Mouse (Mus musculus) G1E (cell line): Measurements from ENCODE around the gene Rbbp4. TPM values are rescaled to one million over a fixed set of nuclear protein-coding genes. Genes with fewer than 3 reads are reported as not detected.

Source experiments
- ATAC-seq: 2 replicates; pipeline ENCODE4 v1.8.0; 2016; ENCODE audit warnings: mild to moderate bottlenecking; ENCODE audit not compliant: insufficient number of reproducible peaks, poor library complexity, low FRiP score, severe bottlenecking; ENCODE audit errors: extremely low read depth
- DNase-seq: peaks from one replicate; pipeline ENCODE4 v3.0.0; 2012; ENCODE audit warnings: low spot score
- H3K27me3 ChIP-seq: 2 replicates; pipeline ENCODE4 v1.6.1; 2012; ENCODE audit warnings: mild to moderate bottlenecking, low read length, inconsistent platforms; ENCODE audit not compliant: insufficient read depth
- H3K36me3 ChIP-seq: replicated peaks from 2 replicates; pipeline ENCODE3; 2012; ENCODE audit warnings: mild to moderate bottlenecking, inconsistent platforms
- H3K4me1 ChIP-seq: 2 replicates; pipeline ENCODE4 v1.6.1; 2012; ENCODE audit warnings: low read depth, low read length, inconsistent platforms, mixed read lengths; ENCODE audit not compliant: insufficient read depth
- H3K4me3 ChIP-seq: 2 replicates; pipeline ENCODE4 v1.5.1; 2012; ENCODE audit warnings: low read depth, mild to moderate bottlenecking, inconsistent platforms, low read length, moderate library complexity, mixed read lengths
- H3K9me3 ChIP-seq: replicated peaks from 2 replicates; pipeline ENCODE4 v1.6.1; 2012; ENCODE audit warnings: inconsistent platforms
- CTCF ChIP-seq: IDR thresholded peaks from 2 replicates; pipeline ENCODE4 v1.5.1; 2012; ENCODE audit warnings: low read depth, low read length, inconsistent platforms, mixed read lengths
- GATA1 ChIP-seq: IDR thresholded peaks from 2 replicates; pipeline ENCODE4 v1.6.1; 2012; ENCODE audit warnings: borderline replicate concordance, low read length, inconsistent platforms, mixed read lengths
- GATA2 ChIP-seq: IDR thresholded peaks from 2 replicates; pipeline ENCODE4 v1.6.1; 2012; ENCODE audit warnings: low read depth, low read length, inconsistent platforms, borderline replicate concordance
- POLR2AphosphoS5 ChIP-seq: IDR thresholded peaks from 2 replicates; pipeline ENCODE4 v1.6.1; 2012; ENCODE audit warnings: low read depth, low read length, inconsistent platforms; ENCODE audit not compliant: insufficient replicate concordance
- TAL1 ChIP-seq: conservative IDR thresholded peaks from 2 replicates; pipeline ENCODE4 v1.6.1; 2012; ENCODE audit warnings: low read depth, low read length, inconsistent platforms, mixed read lengths
- polyA plus RNA-seq: library from polyadenylated mRNA; stranded (reverse); fragments of >175 nt; gene quantifications from 2 replicates; pipeline ENCODE4 v1.2.3, GENCODE M21; 2012
- total RNA-seq, 2 experiments: library from RNA; stranded (forward) in 1 of 2; stranded (reverse) in 1 of 2; fragments of 200-1000 nt in 1 of 2; fragments of >200 nt in 1 of 2; fragmentation: Nextera tagmentation in 1 of 2; gene quantifications; 2 replicates each; pipeline ENCODE4 v1.2.3; 2014 to 2017

Rbbp4 gene
- total and polyA plus RNA-seq, 3 experiments = 74.1 to 223 (median 127) TPM

DNA sequence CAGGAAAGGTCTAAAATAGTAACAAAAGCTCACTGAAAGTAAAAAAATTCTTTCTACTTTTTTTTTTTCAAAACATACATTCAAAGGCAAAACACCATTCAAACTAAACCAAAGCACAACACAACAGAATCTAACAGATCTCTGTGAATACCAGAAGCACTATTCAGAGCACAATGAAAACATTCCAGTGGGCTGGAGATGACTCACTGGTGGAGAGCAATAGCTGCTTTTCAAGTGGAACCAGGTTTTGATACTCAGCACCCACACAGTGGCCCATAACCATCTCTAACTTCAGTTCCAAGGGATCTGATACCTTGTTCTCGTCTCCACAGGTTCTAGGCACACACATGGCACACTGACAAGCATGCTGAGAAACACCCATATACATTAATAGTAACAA, 10.4 kb downstream of the Rbbp4 start:
- Histone ChIP-seq H3K4me1 (peaks cover 20% of the 10 kb centered on the region; the same call in 1 of the 2 replicates), H3K4me3 (no peak overlapping the region), H3K9me3 (no peaks in the 10 kb centered on the region), H3K36me3 (peaks cover 88% of the 10 kb centered on the region), H3K27me3 (no peaks in the 10 kb centered on the region)
- DNase-seq (no peak), ATAC-seq (no peak)
- TF ChIP-seq GATA1 (no peak), TAL1 (no peak), POLR2AphosphoS5 (no peak), GATA2 (no peak), CTCF (no peak)

DNA sequence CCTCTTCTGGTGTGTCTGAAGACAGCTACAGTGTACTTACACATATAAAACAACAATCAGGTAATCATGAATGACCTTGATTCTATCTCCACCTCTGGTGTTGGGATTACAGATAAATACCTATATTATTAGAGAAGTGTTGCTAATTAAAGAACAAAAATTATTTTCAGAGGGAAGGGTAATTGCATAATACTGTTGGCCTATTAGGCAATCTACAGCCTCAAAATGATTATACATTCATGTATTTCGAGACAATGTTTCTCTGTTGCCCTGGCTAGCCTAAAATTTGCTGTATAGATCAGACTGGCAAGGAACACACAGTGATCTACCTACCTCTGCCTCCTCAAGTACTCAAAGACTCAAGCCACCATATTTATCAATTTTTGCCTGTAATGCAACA, 11.7 kb downstream of the Rbbp4 start:
- Histone ChIP-seq H3K9me3 (no peaks in the 10 kb centered on the region), H3K4me3 (no peak overlapping the region), H3K4me1 (peaks cover 19% of the 10 kb centered on the region; the same call in 1 of the 2 replicates), H3K27me3 (no peaks in the 10 kb centered on the region), H3K36me3 (peaks cover 89% of the 10 kb centered on the region)
- TF ChIP-seq GATA2 = no peak
- no peak for TF ChIP-seq TAL1
- no peak for TF ChIP-seq POLR2AphosphoS5
- no peak for TF ChIP-seq GATA1
- no peak for TF ChIP-seq CTCF
- DNase-seq = no peak
- ATAC-seq = no peak

DNA sequence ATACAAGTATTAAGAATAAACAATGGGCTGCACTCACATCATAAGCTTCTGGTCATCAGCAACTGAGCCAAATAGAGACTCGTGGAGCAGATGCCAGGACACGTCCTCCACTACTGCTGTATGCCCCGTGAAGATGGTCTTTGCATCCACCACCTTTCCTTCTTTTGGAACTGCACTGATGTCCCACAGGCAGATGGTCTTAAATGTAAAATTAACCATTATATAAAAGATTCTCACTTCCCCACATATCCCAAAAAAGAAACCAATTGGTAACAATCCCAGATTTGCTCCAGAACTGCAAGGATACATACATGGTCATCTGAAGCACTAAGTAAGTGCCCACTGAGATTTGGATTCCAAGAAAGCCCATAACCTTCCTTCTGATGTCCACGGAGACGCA, 13.1 kb downstream of the Rbbp4 start:
- Histone ChIP-seq H3K9me3 (no peaks in the 10 kb centered on the region), H3K4me1 (peaks cover 12% of the 10 kb centered on the region; the same call in 1 of the 2 replicates), H3K4me3 (no peak overlapping the region), H3K36me3 (peaks cover 89% of the 10 kb centered on the region), H3K27me3 (no peaks in the 10 kb centered on the region)
- ATAC-seq = no peak
- DNase-seq = no peak
- no peak for TF ChIP-seq POLR2AphosphoS5
- TF ChIP-seq GATA1 = no peak
- TF ChIP-seq CTCF = no peak
- TF ChIP-seq GATA2 = no peak
- no peak for TF ChIP-seq TAL1

DNA sequence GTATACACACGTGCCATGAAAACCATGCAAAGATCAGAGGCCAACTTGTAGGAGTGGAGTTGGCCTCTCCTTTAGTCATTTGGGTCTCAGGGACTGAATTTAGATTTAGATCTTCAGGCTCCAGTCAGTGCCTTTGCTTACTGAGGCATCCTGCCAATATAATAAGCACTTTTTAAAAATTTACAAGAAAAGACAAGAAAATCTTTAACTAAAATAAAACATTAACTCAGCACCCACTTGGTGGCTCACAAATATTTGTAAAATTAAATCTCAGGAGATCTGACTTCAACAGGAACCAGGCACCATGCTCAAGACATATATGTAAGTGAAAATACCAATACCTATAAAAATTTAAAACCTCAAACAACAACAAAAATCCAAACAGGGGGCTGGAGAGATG, 14.3 kb downstream of the Rbbp4 start:
- ATAC-seq = no peak
- peaks cover 88% of the 10 kb centered on the region for H3K36me3 ChIP-seq

DNA sequence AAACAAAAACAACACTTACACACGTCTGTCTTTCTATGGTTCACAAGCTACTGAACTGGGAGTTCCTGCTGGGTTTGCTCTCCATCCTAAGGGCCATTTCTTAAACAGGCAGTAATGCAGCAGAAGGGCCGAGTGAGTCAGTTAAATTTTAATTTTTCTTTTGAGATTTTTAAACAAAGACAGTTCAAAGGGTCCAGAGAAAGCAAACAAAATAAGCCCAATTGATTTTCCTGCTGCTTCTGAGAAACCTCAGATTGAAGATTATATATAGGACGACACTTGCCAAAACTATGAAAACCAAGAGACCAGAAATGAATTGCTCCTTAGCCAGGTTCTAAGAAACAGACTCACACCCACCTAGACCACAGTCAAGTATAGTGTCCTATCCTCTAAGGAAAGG, 21.3 kb downstream of the Rbbp4 start:
- ATAC-seq (no peak), DNase-seq (no peak)
- peaks cover 88% of the 10 kb centered on the region for H3K36me3 ChIP-seq
- H3K27me3 ChIP-seq = no peaks in the 10 kb centered on the region
- TF ChIP-seq CTCF = no peak
- no peaks in the 10 kb centered on the region for H3K9me3 ChIP-seq
- peaks cover 6% of the 10 kb centered on the region; the same call in 1 of the 2 replicates for H3K4me1 ChIP-seq
- H3K4me3 ChIP-seq = no peak overlapping the region

More for the DNA sequence above, 14.3 kb downstream of the Rbbp4 start:
- no peak for DNase-seq
- peaks cover 7% of the 10 kb centered on the region; the same call in 1 of the 2 replicates for H3K4me1 ChIP-seq
- H3K4me3 ChIP-seq = no peak overlapping the region
- no peaks in the 10 kb centered on the region for H3K27me3 ChIP-seq
- TF ChIP-seq POLR2AphosphoS5 = no peak
- TF ChIP-seq TAL1 = no peak
- TF ChIP-seq CTCF = no peak
- no peak for TF ChIP-seq GATA2
- no peak for TF ChIP-seq GATA1
- no peaks in the 10 kb centered on the region for H3K9me3 ChIP-seq

DNA sequence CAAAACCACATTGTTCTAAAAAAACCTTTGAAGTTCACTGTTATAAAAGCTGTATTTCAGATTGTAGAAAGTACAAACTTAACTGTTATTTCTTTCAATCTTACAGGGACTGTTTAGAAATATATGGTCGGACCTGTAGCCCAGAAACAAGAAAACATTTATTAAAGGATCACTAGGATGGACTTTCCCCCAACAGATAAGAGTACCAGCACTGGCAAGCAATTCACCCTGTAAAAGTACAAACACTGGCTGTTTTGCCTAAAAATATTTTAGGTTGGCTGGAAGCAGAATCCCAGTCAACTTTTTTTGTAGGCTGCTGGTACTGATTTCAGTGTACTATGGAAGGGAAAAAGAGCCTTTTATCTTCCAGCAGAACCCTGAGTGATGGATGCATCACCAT, 27.2 kb downstream of the Rbbp4 start:
- H3K4me1 ChIP-seq = peaks cover 32% of the 10 kb centered on the region
- TF ChIP-seq CTCF = no peak
- no peak for TF ChIP-seq GATA1
- TF ChIP-seq POLR2AphosphoS5 = no peak
- no peak for TF ChIP-seq GATA2
- no peak for TF ChIP-seq TAL1
- no peak for ATAC-seq
- H3K4me3 ChIP-seq = no peak overlapping the region
- H3K36me3 ChIP-seq = peaks cover 88% of the 10 kb centered on the region
- no peaks in the 10 kb centered on the region for H3K9me3 ChIP-seq
- H3K27me3 ChIP-seq = no peaks in the 10 kb centered on the region
- no peak for DNase-seq

DNA sequence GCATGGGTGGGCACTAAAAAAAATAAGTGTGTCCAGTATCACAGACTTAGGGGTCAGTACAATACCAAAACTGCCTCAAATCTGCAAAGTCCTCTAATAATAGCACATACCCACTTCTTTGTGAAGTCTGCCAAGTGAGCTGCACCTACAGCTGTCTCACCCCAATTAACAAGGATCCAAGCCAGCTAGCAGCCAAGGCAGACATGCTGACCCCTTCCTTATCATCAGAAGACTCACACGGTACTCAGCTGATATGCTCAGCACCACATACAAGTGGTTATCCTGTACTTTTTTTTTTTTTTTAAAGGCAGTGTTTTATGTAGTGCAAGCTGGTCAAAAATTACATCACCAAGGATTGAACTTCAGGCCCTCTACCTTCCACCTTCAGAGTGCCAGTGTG, 30.9 kb downstream of the Rbbp4 start:
- ATAC-seq (no peak), DNase-seq (no peak)
- Histone ChIP-seq H3K9me3 (no peaks in the 10 kb centered on the region), H3K36me3 (peaks cover 66% of the 10 kb centered on the region), H3K4me1 (peaks cover 42% of the 10 kb centered on the region), H3K4me3 (no peak overlapping the region), H3K27me3 (no peaks in the 10 kb centered on the region)
- TF ChIP-seq GATA2 (no peak), CTCF (no peak), TAL1 (no peak), GATA1 (no peak), POLR2AphosphoS5 (no peak)
